Mouse (Mus musculus) lung, adult 2 months (tissue): ENCODE data around the gene Cybb. TPM values are rescaled to one million over a fixed set of nuclear protein-coding genes. Genes with fewer than 3 reads are reported as not detected.

Experiments used
- DNase-seq: peaks from one replicate; pipeline ENCODE4 v3.0.0; 2022
- H3K4me1 ChIP-seq: fragments of 200-500 bp; 2 replicates; pipeline ENCODE4 v1.6.1; 2011; ENCODE audit warnings: low read length; ENCODE audit not compliant: control insufficient read depth, insufficient read depth
- H3K4me3 ChIP-seq: fragments of 200-500 bp; replicated peaks from 2 replicates; pipeline ENCODE3; 2011; ENCODE audit warnings: low read depth, mild to moderate bottlenecking, control low read depth, low read length; ENCODE audit errors: extremely low read depth
- CTCF ChIP-seq: fragments of 200-500 bp; IDR thresholded peaks from 2 replicates; pipeline ENCODE4 v1.5.1; 2011; ENCODE audit warnings: mild to moderate bottlenecking, low read length, control low read depth; ENCODE audit not compliant: insufficient read depth
- POLR2A ChIP-seq: fragments of 200-500 bp; IDR thresholded peaks from 2 replicates; pipeline ENCODE4 v1.6.1; 2011; ENCODE audit warnings: low read depth, mild to moderate bottlenecking, control low read depth, low read length, borderline replicate concordance; ENCODE audit errors: extremely low read depth
- WGBS: fragments of 180-500 bp; shearing (Covaris S2); methylation state at CpG from one replicate; pipeline ENCODE4 v1.1.7; 2018; 5-methylcytosine and 5-hydroxymethylcytosine counted together
- polyA plus RNA-seq: library from polyadenylated mRNA; depleted of rRNA; stranded (reverse); fragments of >200 nt; gene quantifications from 2 replicates; pipeline ENCODE4 v1.2.3, GENCODE M21; 2012; rRNA removed

Cybb gene
- polyA plus RNA-seq, 1 experiment: 11.5 TPM

GRCm38 (mm10) chrX:9462671-9463070, 24.9 kb downstream of the Cybb start:
- Histone ChIP-seq H3K4me3 (no peak overlapping the region), H3K4me1 (no peaks in the 10 kb centered on the region)
- TF ChIP-seq CTCF: no peak
- DNase-seq: no peak
- 68% methylated on average over 3 of the region's 3 CpGs for WGBS

- TF ChIP-seq CTCF: no peak
- no peak for TF ChIP-seq POLR2A
- no peak for DNase-seq
- H3K4me3 ChIP-seq: no peak overlapping the region
- no peaks in the 10 kb centered on the region for H3K4me1 ChIP-seq
These were observed 26.2 kb downstream of the Cybb start for GRCm38 (mm10) chrX:9461399-9461798.

GRCm38 (mm10) chrX:9460387-9460930, 27.1 kb downstream of the Cybb start:
- no peaks in the 10 kb centered on the region for H3K4me1 ChIP-seq
- no peak for DNase-seq
- TF ChIP-seq POLR2A (no peak), CTCF (no peak)
- 72% methylated on average over 4 of the region's 4 CpGs for WGBS
- H3K4me3 ChIP-seq: no peak overlapping the region

GRCm38 (mm10) chrX:9452375-9452774, 35.2 kb downstream of the Cybb start:
- 90% methylated on average over 5 of the region's 5 CpGs for WGBS
- no peak overlapping the region for H3K4me3 ChIP-seq
- no peak for DNase-seq
- H3K4me1 ChIP-seq: no peaks in the 10 kb centered on the region
- no peak for TF ChIP-seq POLR2A
- TF ChIP-seq CTCF: no peak

GRCm38 (mm10) chrX:9447284-9447683, 40.3 kb downstream of the Cybb start:
- TF ChIP-seq POLR2A (no peak), CTCF (no peak)
- no peak overlapping the region for H3K4me3 ChIP-seq
- no peaks in the 10 kb centered on the region for H3K4me1 ChIP-seq
- DNase-seq: no peak

GRCm38 (mm10) chrX:9441102-9441501, 46.5 kb downstream of the Cybb start:
- no peak for DNase-seq
- Histone ChIP-seq H3K4me1 (no peaks in the 10 kb centered on the region), H3K4me3 (no peak overlapping the region)
- TF ChIP-seq POLR2A (no peak), CTCF (no peak)
- 54% methylated on average over 4 of the region's 4 CpGs for WGBS

- TF ChIP-seq CTCF (no peak), POLR2A (no peak)
- no peak for DNase-seq
- 82% methylated on average over 4 of the region's 4 CpGs for WGBS
- no peaks in the 10 kb centered on the region for H3K4me1 ChIP-seq
- no peak overlapping the region for H3K4me3 ChIP-seq
These were observed 47.0 kb downstream of the Cybb start for GRCm38 (mm10) chrX:9440556-9440955.

- TF ChIP-seq CTCF (no peak), POLR2A (no peak)
- DNase-seq: no peak
- WGBS: 87% methylated on average over 2 of the region's 2 CpGs
- Histone ChIP-seq H3K4me1 (no peaks in the 10 kb centered on the region), H3K4me3 (no peak overlapping the region)
These were observed 48.3 kb downstream of the Cybb start for GRCm38 (mm10) chrX:9439257-9439656.

- no peak for TF ChIP-seq POLR2A
- TF ChIP-seq CTCF: no peak
- DNase-seq: no peak
- 74% methylated on average over 5 of the region's 5 CpGs for WGBS
These were observed 73.7 kb downstream of the Cybb start for GRCm38 (mm10) chrX:9413889-9414288.

More at GRCm38 (mm10) chrX:9413889-9414288, 73.7 kb downstream of the Cybb start:
- no peak overlapping the region for H3K4me3 ChIP-seq
- H3K4me1 ChIP-seq: no peaks in the 10 kb centered on the region

Other genes with a start within 250 kb of the Cybb start
- gene Gm14862, start 230.9 kb downstream of the Cybb start, polyA plus RNA-seq: not detected in 2 replicates
- 0.67 and 0.90 TPM in 2 replicates for gene Xk, start 215.0 kb downstream of the Cybb start, polyA plus RNA-seq
- 0.28 TPM in 1 of 2 replicates, not detected in the other for gene H2al1m, start 204.0 kb downstream of the Cybb start, polyA plus RNA-seq
- gene H2al1k, start 137.1 kb downstream of the Cybb start, polyA plus RNA-seq: not detected in 2 replicates
- gene H2al1o, start 84.6 kb upstream of the Cybb start, polyA plus RNA-seq: not detected in 2 replicates
- gene Dynlt3, start 175.2 kb upstream of the Cybb start, polyA plus RNA-seq: 15.1 and 53.7 TPM in 2 replicates